Mouse (Mus musculus) forelimb bud, embryonic 11.5 days (tissue): Measurements from ENCODE around the gene Cdsn.
A peak's percentile ranks its signal among the peaks of the same experiment; 100 is the strongest.
"Not testable (repeated sequence)": the region's sequence is repeated elsewhere in the genome, so short reads cannot be mapped to it uniquely, and the experiment has no call there.

ENCODE experiments used
- DNase-seq: peaks from one replicate; pipeline ENCODE4 v3.0.0-alpha.2; 2012; ENCODE audit warnings: low read depth, low spot score

The Cdsn gene

GRCm38 (mm10) chr17:35551881-35552414, at the start of gene Cdsn:
Cdsn (plus strand) TSS chr17:35552128.
- no peak for DNase-seq

GRCm38 (mm10) chr17:35502226-35502625, 49.7 kb upstream of the Cdsn start:
- peak; percentile 31 for DNase-seq

- DNase-seq, result no peak
Measured at GRCm38 (mm10) chr17:35502762-35503161, 49.2 kb upstream of the Cdsn start.

- DNase-seq, result no peak
Measured at GRCm38 (mm10) chr17:35503849-35504248, 48.1 kb upstream of the Cdsn start.

- no peak for DNase-seq
Measured at GRCm38 (mm10) chr17:35504628-35505481, 47.1 kb upstream of the Cdsn start.

- no peak for DNase-seq
Measured at GRCm38 (mm10) chr17:35505776-35506175, 46.2 kb upstream of the Cdsn start, which contains the start of gene Pou5f1. Pou5f1 (plus strand) TSS chr17:35506018.

- DNase-seq, result no peak
Measured at GRCm38 (mm10) chr17:35506881-35507280, 45.0 kb upstream of the Cdsn start.

- no peak for DNase-seq
Measured at GRCm38 (mm10) chr17:35507556-35508260, 44.2 kb upstream of the Cdsn start.

GRCm38 (mm10) chr17:35508279-35508678, 43.6 kb upstream of the Cdsn start:
- DNase-seq, result not testable (repeated sequence)

GRCm38 (mm10) chr17:35509284-35509683, 42.6 kb upstream of the Cdsn start:
- DNase-seq, result peak; percentile 52

GRCm38 (mm10) chr17:35512916-35513626, 38.9 kb upstream of the Cdsn start:
- no peak for DNase-seq

GRCm38 (mm10) chr17:35513886-35514285, 38.0 kb upstream of the Cdsn start:
- DNase-seq, result peak; percentile 73

- no peak for DNase-seq
Measured at GRCm38 (mm10) chr17:35514756-35515155, 37.2 kb upstream of the Cdsn start.

GRCm38 (mm10) chr17:35515911-35516640, 35.9 kb upstream of the Cdsn start:
- no peak for DNase-seq

GRCm38 (mm10) chr17:35516652-35517500, 35.1 kb upstream of the Cdsn start, which contains the start of the genes Tcf19 and Cchcr1:
Tcf19 (minus strand) TSS chr17:35516824.
Cchcr1 (plus strand) TSS chr17:35517100.
- DNase-seq, result peak; percentile 98

- no peak for DNase-seq
Measured at GRCm38 (mm10) chr17:35517526-35517925, 34.4 kb upstream of the Cdsn start.

- DNase-seq, result no peak
Measured at GRCm38 (mm10) chr17:35524354-35524753, 27.6 kb upstream of the Cdsn start.

- no peak for DNase-seq
Measured at GRCm38 (mm10) chr17:35526644-35527043, 25.3 kb upstream of the Cdsn start.

GRCm38 (mm10) chr17:35532360-35532759, 19.6 kb upstream of the Cdsn start:
- DNase-seq, result no peak

- no peak for DNase-seq
Measured at GRCm38 (mm10) chr17:35532901-35533300, 19.0 kb upstream of the Cdsn start, which contains the start of gene Psors1c2. Psors1c2 (plus strand) TSS chr17:35533201.
